In genomic region chr6:113154071-113154470, GRCm38 (mm10) we compare ENCODE assay signal across 27 mouse cellular contexts. TPM values are rescaled to one million over a fixed set of nuclear protein-coding genes. Genes with fewer than 3 reads are reported as not detected.
"Had no signal": no experiment of that assay in that cellular context is flagged by ENCODE, and none has a peak within 500 bp of the region (broad histone marks: within the 10 kb centered on the region; RNA-seq: fewer than 3 reads in every experiment).

No protein-coding gene starts in this region.

- ATAC-seq: hindbrain, postnatal 0 days; intestine, embryonic 15.5 days; liver, postnatal 0 days had no signal

- H3K9me3 ChIP-seq: heart, embryonic 13.5 days; heart, embryonic 15.5 days; hindbrain, embryonic 13.5 days; hindbrain, embryonic 15.5 days; intestine, embryonic 15.5 days; kidney, embryonic 15.5 days; limb, embryonic 10.5 days; limb, embryonic 12.5 days; liver, embryonic 13.5 days; liver, embryonic 15.5 days had no signal

- DNase-seq: gastrocnemius, postnatal 14 days; gastrocnemius, postnatal 36 days; heart, adult 18-20 months; heart, postnatal 14 days; heart, postnatal 36 days; kidney, adult 11 months; kidney, adult 2 months; kidney, adult 9 months; kidney, postnatal 14 days; kidney, postnatal 36 days; layer of hippocampus, adult 9-11 months; layer of hippocampus, postnatal 36 days; liver, embryonic 13.5 days; liver, postnatal 0 days had no signal

- H3K4me1 ChIP-seq: heart, embryonic 13.5 days; heart, embryonic 15.5 days; hindbrain, embryonic 13.5 days; hindbrain, embryonic 15.5 days; intestine, embryonic 15.5 days; kidney, embryonic 15.5 days; limb, embryonic 10.5 days; limb, embryonic 12.5 days had no signal

- H3K27me3 ChIP-seq: heart, embryonic 13.5 days; heart, embryonic 15.5 days; hindbrain, embryonic 13.5 days; hindbrain, embryonic 15.5 days; intestine, embryonic 15.5 days; kidney, embryonic 15.5 days; limb, embryonic 12.5 days; liver, embryonic 13.5 days; liver, embryonic 15.5 days had no signal

- H3K9ac ChIP-seq: heart, embryonic 13.5 days; heart, embryonic 15.5 days; hindbrain, embryonic 13.5 days; hindbrain, embryonic 15.5 days; intestine, embryonic 15.5 days; kidney, embryonic 15.5 days; limb, embryonic 12.5 days; liver, embryonic 13.5 days; liver, embryonic 15.5 days; liver, postnatal 0 days had no signal

- H3K4me3 ChIP-seq: heart, embryonic 13.5 days; heart, embryonic 15.5 days; hindbrain, embryonic 13.5 days; hindbrain, embryonic 15.5 days; intestine, embryonic 15.5 days; kidney, embryonic 15.5 days; limb, embryonic 10.5 days; limb, embryonic 12.5 days; liver, embryonic 13.5 days; liver, embryonic 15.5 days had no signal

- H3K4me2 ChIP-seq: heart, embryonic 13.5 days; heart, embryonic 15.5 days; hindbrain, embryonic 13.5 days; hindbrain, embryonic 15.5 days; intestine, embryonic 15.5 days; kidney, embryonic 15.5 days; limb, embryonic 12.5 days; liver, embryonic 13.5 days; liver, embryonic 15.5 days had no signal

- H3K27ac ChIP-seq: heart, embryonic 13.5 days; heart, embryonic 15.5 days; hindbrain, embryonic 13.5 days; hindbrain, embryonic 15.5 days; hindbrain, postnatal 0 days; intestine, embryonic 15.5 days; kidney, embryonic 15.5 days; kidney, postnatal 0 days; limb, embryonic 10.5 days; limb, embryonic 12.5 days; liver, embryonic 13.5 days; liver, embryonic 15.5 days had no signal

RNA-seq across cellular contexts. Expression of gene Lhfpl4, which starts 41.1 kb away (rescaled TPM):
- total RNA-seq: hematopoietic stem cell, adult 5-6 weeks; liver, adult 2 months had no signal
- polyA plus RNA-seq: liver, postnatal 0 days had no signal
